ENCODE assay signal across 18 mouse cellular contexts in the genomic region with DNA sequence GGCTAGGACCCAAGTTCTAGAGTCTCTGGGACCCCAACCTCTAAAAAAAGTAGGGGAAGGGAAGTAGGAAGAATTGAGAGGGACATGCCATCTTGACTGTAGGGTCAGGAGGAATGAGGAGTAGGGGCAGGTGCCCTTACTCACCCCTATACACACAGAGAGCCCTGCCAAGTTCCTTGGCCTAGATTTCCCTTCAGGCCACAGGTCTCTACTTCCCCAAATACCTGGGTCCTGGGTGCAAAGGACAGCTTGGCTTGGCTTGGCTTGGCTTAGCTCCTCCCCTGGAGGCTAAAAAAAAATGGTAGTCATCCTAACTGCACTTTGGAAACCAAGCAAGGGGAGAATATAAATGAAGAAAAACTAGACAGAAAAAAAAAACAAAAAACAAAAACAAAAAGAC. TPM values are rescaled to one million over a fixed set of nuclear protein-coding genes. Genes with fewer than 3 reads are reported as not detected.
DNase-seq lines count a peak whose midpoint lies in the region; ATAC-seq and TF ChIP-seq lines count a peak whose summit lies in the region.
"Had no signal": no experiment of that assay in that cellular context is flagged by ENCODE, and none has a peak within 500 bp of the region (broad histone marks: within the 10 kb centered on the region; RNA-seq: fewer than 3 reads in every experiment).

No protein-coding gene starts in this region.

- TF ChIP-seq EP300 in lung, postnatal 0 days (IDR thresholded peaks at IDR 0.05): no peak

- ATAC-seq in forebrain, embryonic 15.5 days (replicated peaks): no peak
- ATAC-seq in forebrain, embryonic 16.5 days: no peak
- ATAC-seq in hindbrain, embryonic 15.5 days (ENCODE audit: low FRiP score, low read depth): no peak
- no peak for ATAC-seq in hindbrain, embryonic 14.5 days (ENCODE audit: low FRiP score)
- ATAC-seq in lung, postnatal 0 days: no peak
- ATAC-seq in hindbrain, postnatal 0 days: no peak
- ATAC-seq: forebrain, postnatal 0 days; inflammation-experienced regulatory T-cells, adult 6 months had no signal

- H3K9me3 ChIP-seq in forebrain, embryonic 15.5 days: no peaks in the 10 kb centered on the region
- no peaks in the 10 kb centered on the region for H3K9me3 ChIP-seq in forebrain, embryonic 16.5 days (ENCODE audit: control insufficient read depth, low read length)
- H3K9me3 ChIP-seq in hindbrain, embryonic 15.5 days: no peaks in the 10 kb centered on the region
- no peaks in the 10 kb centered on the region for H3K9me3 ChIP-seq in hindbrain, embryonic 14.5 days (ENCODE audit: control insufficient read depth, low read length)
- H3K9me3 ChIP-seq in lung, postnatal 0 days (ENCODE audit: low read length): no peaks in the 10 kb centered on the region
- no peaks in the 10 kb centered on the region for H3K9me3 ChIP-seq in hindbrain, postnatal 0 days (ENCODE audit: low read length)
- H3K9me3 ChIP-seq: limb, embryonic 15.5 days; midbrain, embryonic 12.5 days had no signal

- H3K9ac ChIP-seq in forebrain, embryonic 15.5 days (replicated peaks): no peak overlapping the region
- H3K9ac ChIP-seq in forebrain, embryonic 16.5 days (replicated peaks; ENCODE audit: low read depth, low read length): no peak overlapping the region
- H3K9ac ChIP-seq in hindbrain, embryonic 15.5 days: no peak overlapping the region
- H3K9ac ChIP-seq in hindbrain, embryonic 14.5 days: no peak overlapping the region
- no peak overlapping the region for H3K9ac ChIP-seq in lung, postnatal 0 days (replicated peaks; ENCODE audit: low read depth)
- no peak overlapping the region for H3K9ac ChIP-seq in hindbrain, postnatal 0 days (replicated peaks; ENCODE audit: low read length)
- H3K9ac ChIP-seq: forebrain, postnatal 0 days; limb, embryonic 15.5 days; midbrain, embryonic 12.5 days had no signal

- peaks cover 74% of the 10 kb centered on the region for H3K36me3 ChIP-seq in forebrain, embryonic 15.5 days
- H3K36me3 ChIP-seq in forebrain, embryonic 16.5 days (ENCODE audit: control insufficient read depth, insufficient read depth): peaks cover 39% of the 10 kb centered on the region
- peaks cover 63% of the 10 kb centered on the region for H3K36me3 ChIP-seq in hindbrain, embryonic 15.5 days
- peaks cover 87% of the 10 kb centered on the region for H3K36me3 ChIP-seq in hindbrain, embryonic 14.5 days (replicated peaks; ENCODE audit: control insufficient read depth, insufficient read depth)
- H3K36me3 ChIP-seq in lung, postnatal 0 days (ENCODE audit: insufficient read depth, low read length): 0 out of 2 replicates have a peak, but pooled peaks cover 16% of the 10 kb centered on the region
- H3K36me3 ChIP-seq in hindbrain, postnatal 0 days (ENCODE audit: insufficient read depth, low read length): peaks cover 49% of the 10 kb centered on the region

- no peak overlapping the region for H3K4me2 ChIP-seq in forebrain, embryonic 15.5 days (replicated peaks)
- no peak overlapping the region for H3K4me2 ChIP-seq in forebrain, embryonic 16.5 days (ENCODE audit: low read length)
- no peak overlapping the region for H3K4me2 ChIP-seq in hindbrain, embryonic 15.5 days
- no peak overlapping the region for H3K4me2 ChIP-seq in hindbrain, embryonic 14.5 days (replicated peaks)
- no peak overlapping the region for H3K4me2 ChIP-seq in lung, postnatal 0 days (replicated peaks; ENCODE audit: low read depth, low read length)
- H3K4me2 ChIP-seq in hindbrain, postnatal 0 days (ENCODE audit: low read depth, low read length): no peak overlapping the region
- H3K4me2 ChIP-seq: limb, embryonic 15.5 days; midbrain, embryonic 12.5 days had no signal

- no peak overlapping the region for H3K4me3 ChIP-seq in forebrain, embryonic 15.5 days
- H3K4me3 ChIP-seq in forebrain, embryonic 16.5 days (replicated peaks; ENCODE audit: low read length): no peak overlapping the region
- no peak overlapping the region for H3K4me3 ChIP-seq in hindbrain, embryonic 15.5 days
- no peak overlapping the region for H3K4me3 ChIP-seq in hindbrain, embryonic 14.5 days (replicated peaks; ENCODE audit: low read length)
- no peak overlapping the region for H3K4me3 ChIP-seq in lung, postnatal 0 days (ENCODE audit: low read depth, low read length)
- no peak overlapping the region for H3K4me3 ChIP-seq in hindbrain, postnatal 0 days (ENCODE audit: low read length)
- H3K4me3 ChIP-seq: limb, embryonic 15.5 days; midbrain, embryonic 12.5 days had no signal

- TF ChIP-seq CTCF in lung, postnatal 0 days (IDR thresholded peaks at IDR 0.05): no peak
- TF ChIP-seq CTCF in hindbrain, postnatal 0 days (IDR thresholded peaks at IDR 0.05; ENCODE audit: low read depth): no peak

- peak overlapping the region; percentile 81 for H3K27ac ChIP-seq in forebrain, embryonic 15.5 days (replicated peaks)
- H3K27ac ChIP-seq in forebrain, embryonic 16.5 days (ENCODE audit: low read length): no peak overlapping the region
- peak overlapping the region; percentile 71; the same call in 1 of the 2 replicates for H3K27ac ChIP-seq in hindbrain, embryonic 15.5 days (replicated peaks)
- no peak overlapping the region for H3K27ac ChIP-seq in hindbrain, embryonic 14.5 days
- H3K27ac ChIP-seq in lung, postnatal 0 days (ENCODE audit: low read length): 0 out of 2 replicates have a peak overlapping the region, but pooled peaks have one; percentile 33
- H3K27ac ChIP-seq in hindbrain, postnatal 0 days: peak overlapping the region; percentile 78

- H3K4me1 ChIP-seq in forebrain, embryonic 15.5 days: peaks cover 50% of the 10 kb centered on the region
- H3K4me1 ChIP-seq in forebrain, embryonic 16.5 days (replicated peaks; ENCODE audit: control insufficient read depth, insufficient read depth, low read length): peaks cover 44% of the 10 kb centered on the region
- H3K4me1 ChIP-seq in hindbrain, embryonic 15.5 days (replicated peaks): peaks cover 44% of the 10 kb centered on the region
- H3K4me1 ChIP-seq in hindbrain, embryonic 14.5 days (replicated peaks; ENCODE audit: control insufficient read depth, insufficient read depth, low read length): peaks cover 37% of the 10 kb centered on the region
- peaks cover 23% of the 10 kb centered on the region for H3K4me1 ChIP-seq in lung, postnatal 0 days (ENCODE audit: insufficient read depth, low read depth, low read length)
- peaks cover 23% of the 10 kb centered on the region; the same call in 1 of the 2 replicates for H3K4me1 ChIP-seq in hindbrain, postnatal 0 days (ENCODE audit: insufficient read depth, low read length)

- H3K27me3 ChIP-seq in forebrain, embryonic 15.5 days: no peaks in the 10 kb centered on the region
- no peaks in the 10 kb centered on the region for H3K27me3 ChIP-seq in forebrain, embryonic 16.5 days (replicated peaks; ENCODE audit: control insufficient read depth, insufficient read depth, low read length)
- no peaks in the 10 kb centered on the region for H3K27me3 ChIP-seq in hindbrain, embryonic 15.5 days
- H3K27me3 ChIP-seq in hindbrain, embryonic 14.5 days (ENCODE audit: control insufficient read depth, insufficient read depth, low read length): no peaks in the 10 kb centered on the region
- no peaks in the 10 kb centered on the region for H3K27me3 ChIP-seq in lung, postnatal 0 days (replicated peaks; ENCODE audit: insufficient read depth, low read length)
- H3K27me3 ChIP-seq in hindbrain, postnatal 0 days (ENCODE audit: insufficient read depth, low read length): no peaks in the 10 kb centered on the region
- H3K27me3 ChIP-seq: limb, embryonic 15.5 days; midbrain, embryonic 12.5 days had no signal

- DNase-seq in hindbrain, embryonic 14.5 days (ENCODE audit: low spot score): no peak
- DNase-seq in lung, postnatal 0 days (ENCODE audit: low spot score): no peak
- DNase-seq in lung, postnatal 14 days: no peak
- no peak for DNase-seq in hindbrain, postnatal 0 days (ENCODE audit: low spot score)
- DNase-seq in left cerebral cortex, adult 18-20 months (ENCODE audit: low spot score in 2 of 2): no peak
- DNase-seq: B cell, adult 2 months; forebrain, postnatal 0 days; kidney, postnatal 14 days; layer of hippocampus, adult 9-11 months; lung, postnatal 4 days; right cerebral cortex, postnatal 14 days; thymus, postnatal 36 days had no signal

RNA-seq across cellular contexts. Expression of a gene that starts 10.4 kb away (rescaled TPM):
- 3.6 TPM in 2 replicates for polyA plus RNA-seq in forebrain, embryonic 15.5 days (2015; fragmentation: Nextera tagmentation; extraction: Ambion mirVana)
- polyA plus RNA-seq in forebrain, embryonic 16.5 days (2015; fragmentation: Nextera tagmentation; extraction: Ambion mirVana): 3.8 and 4.0 TPM in 2 replicates
- 3.9 and 4.3 TPM in 2 replicates for polyA plus RNA-seq in hindbrain, embryonic 15.5 days (2015; fragmentation: Nextera tagmentation; extraction: Ambion mirVana)
- 3.4 and 4.1 TPM in 2 replicates for polyA plus RNA-seq in hindbrain, embryonic 14.5 days (2014; fragmentation: Nextera tagmentation; extraction: Ambion mirVana)
- 6.9 and 8.9 TPM in 2 replicates for polyA plus RNA-seq in lung, postnatal 0 days (2015; fragmentation: Nextera tagmentation; extraction: Ambion mirVana)
- 7.5 and 8.6 TPM in 2 replicates for total RNA-seq in hindbrain, postnatal 0 days (2014; rRNA removed)
- polyA plus RNA-seq in hindbrain, postnatal 0 days (2015; fragmentation: Nextera tagmentation; extraction: Ambion mirVana): 10.2 and 13.5 TPM in 2 replicates
- 100 to 1,000 TPM in 1 of 2 experiments, 10 to 100 TPM in 1; 87.2 to 122 TPM for total RNA-seq in left cerebral cortex, adult 18-20 months (2021)

RNA-seq across cellular contexts. Expression of a gene that starts 24.3 kb away (rescaled TPM):
- polyA plus RNA-seq in forebrain, embryonic 15.5 days (2015; fragmentation: Nextera tagmentation; extraction: Ambion mirVana): 164 and 166 TPM in 2 replicates
- polyA plus RNA-seq in forebrain, embryonic 16.5 days (2015; fragmentation: Nextera tagmentation; extraction: Ambion mirVana): 177 and 182 TPM in 2 replicates
- 136 and 138 TPM in 2 replicates for polyA plus RNA-seq in hindbrain, embryonic 15.5 days (2015; fragmentation: Nextera tagmentation; extraction: Ambion mirVana)
- polyA plus RNA-seq in hindbrain, embryonic 14.5 days (2014; fragmentation: Nextera tagmentation; extraction: Ambion mirVana): 165 and 181 TPM in 2 replicates
- polyA plus RNA-seq in lung, postnatal 0 days (2015; fragmentation: Nextera tagmentation; extraction: Ambion mirVana): 38.1 and 40.5 TPM in 2 replicates
- 725 and 812 TPM in 2 replicates for total RNA-seq in hindbrain, postnatal 0 days (2014; rRNA removed)
- 160 TPM in 2 replicates for polyA plus RNA-seq in hindbrain, postnatal 0 days (2015; fragmentation: Nextera tagmentation; extraction: Ambion mirVana)
- total RNA-seq in left cerebral cortex, adult 18-20 months (2021): 100 to 1,000 TPM; 708 to 832 TPM

RNA-seq across cellular contexts. Expression of a gene that starts 30.6 kb away (rescaled TPM):
- polyA plus RNA-seq in forebrain, embryonic 15.5 days (2015; fragmentation: Nextera tagmentation; extraction: Ambion mirVana): 30.2 and 31.7 TPM in 2 replicates
- polyA plus RNA-seq in forebrain, embryonic 16.5 days (2015; fragmentation: Nextera tagmentation; extraction: Ambion mirVana): 27.7 and 32.0 TPM in 2 replicates
- polyA plus RNA-seq in hindbrain, embryonic 15.5 days (2015; fragmentation: Nextera tagmentation; extraction: Ambion mirVana): 31.7 and 33.1 TPM in 2 replicates
- 23.6 and 24.1 TPM in 2 replicates for polyA plus RNA-seq in hindbrain, embryonic 14.5 days (2014; fragmentation: Nextera tagmentation; extraction: Ambion mirVana)
- 16.3 and 21.3 TPM in 2 replicates for polyA plus RNA-seq in lung, postnatal 0 days (2015; fragmentation: Nextera tagmentation; extraction: Ambion mirVana)
- 77.7 and 94.3 TPM in 2 replicates for total RNA-seq in hindbrain, postnatal 0 days (2014; rRNA removed)
- 25.0 and 25.4 TPM in 2 replicates for polyA plus RNA-seq in hindbrain, postnatal 0 days (2015; fragmentation: Nextera tagmentation; extraction: Ambion mirVana)
- 100 to 1,000 TPM; 182 to 185 TPM for total RNA-seq in left cerebral cortex, adult 18-20 months (2021)

RNA-seq across cellular contexts. Expression of a gene that starts 35.5 kb away (rescaled TPM):
- polyA plus RNA-seq in forebrain, embryonic 15.5 days (2015; fragmentation: Nextera tagmentation; extraction: Ambion mirVana): 85.1 and 93.6 TPM in 2 replicates
- polyA plus RNA-seq in forebrain, embryonic 16.5 days (2015; fragmentation: Nextera tagmentation; extraction: Ambion mirVana): 88.8 and 93.7 TPM in 2 replicates
- 67.0 and 70.3 TPM in 2 replicates for polyA plus RNA-seq in hindbrain, embryonic 15.5 days (2015; fragmentation: Nextera tagmentation; extraction: Ambion mirVana)
- 58.4 and 62.7 TPM in 2 replicates for polyA plus RNA-seq in hindbrain, embryonic 14.5 days (2014; fragmentation: Nextera tagmentation; extraction: Ambion mirVana)
- 19.9 and 20.6 TPM in 2 replicates for polyA plus RNA-seq in lung, postnatal 0 days (2015; fragmentation: Nextera tagmentation; extraction: Ambion mirVana)
- 63.2 and 88.6 TPM in 2 replicates for total RNA-seq in hindbrain, postnatal 0 days (2014; rRNA removed)
- 47.1 and 48.3 TPM in 2 replicates for polyA plus RNA-seq in hindbrain, postnatal 0 days (2015; fragmentation: Nextera tagmentation; extraction: Ambion mirVana)
- total RNA-seq in left cerebral cortex, adult 18-20 months (2021): 100 to 1,000 TPM; 108 to 127 TPM

RNA-seq across cellular contexts. Expression of a gene that starts 40.0 kb away (rescaled TPM):
- 53.5 and 53.9 TPM in 2 replicates for polyA plus RNA-seq in forebrain, embryonic 15.5 days (2015; fragmentation: Nextera tagmentation; extraction: Ambion mirVana)
- polyA plus RNA-seq in forebrain, embryonic 16.5 days (2015; fragmentation: Nextera tagmentation; extraction: Ambion mirVana): 52.5 and 54.6 TPM in 2 replicates
- 49.4 and 54.2 TPM in 2 replicates for polyA plus RNA-seq in hindbrain, embryonic 15.5 days (2015; fragmentation: Nextera tagmentation; extraction: Ambion mirVana)
- 49.3 and 57.4 TPM in 2 replicates for polyA plus RNA-seq in hindbrain, embryonic 14.5 days (2014; fragmentation: Nextera tagmentation; extraction: Ambion mirVana)
- 22.7 and 22.9 TPM in 2 replicates for polyA plus RNA-seq in lung, postnatal 0 days (2015; fragmentation: Nextera tagmentation; extraction: Ambion mirVana)
- 24.4 and 74.0 TPM in 2 replicates for total RNA-seq in hindbrain, postnatal 0 days (2014; rRNA removed)
- polyA plus RNA-seq in hindbrain, postnatal 0 days (2015; fragmentation: Nextera tagmentation; extraction: Ambion mirVana): 35.4 and 35.7 TPM in 2 replicates
- total RNA-seq in left cerebral cortex, adult 18-20 months (2021): 10 to 100 TPM; 53.0 to 57.3 TPM

Comparison
In these comparisons a context has a peak if more than half of its experiments do, and no peak if none do; other contexts are left out.
1. H3K27ac ChIP-seq: peak in forebrain, embryonic 15.5 days (single experiment), hindbrain, embryonic 15.5 days (single experiment), lung, postnatal 0 days (single experiment) and hindbrain, postnatal 0 days (single experiment); none in forebrain, embryonic 16.5 days (single experiment) and hindbrain, embryonic 14.5 days (single experiment).